Mouse (Mus musculus): Measurements from ENCODE around the gene Naip2. TPM values are rescaled to one million over a fixed set of nuclear protein-coding genes. Genes with fewer than 3 reads are reported as not detected.

The Naip2 gene
- polyA plus RNA-seq, 1 experiment from 2014 or later = 0.11 TPM

- Histone ChIP-seq H3K4me2 (peak within 1 kb of the TSS; percentile 90), H3K36me3 (ENCODE audit: control insufficient read depth, insufficient read depth, low read length) (peaks cover 16% of the 10 kb centered on the region; the same call in 1 of the 2 replicates), H3K4me3 (ENCODE audit: low read depth, low read length) (peak within 1 kb of the TSS; percentile 97), H3K9me3 (replicated peaks; ENCODE audit: control insufficient read depth, low read length) (no peaks in the 10 kb centered on the region), H3K27ac (ENCODE audit: low read depth, low read length) (0 out of 2 replicates have a peak within 1 kb of the TSS, but pooled peaks have one; percentile 35), H3K9ac (ENCODE audit: low read depth, low read length) (peak within 1 kb of the TSS; percentile 88), H3K27me3 (ENCODE audit: control insufficient read depth, insufficient read depth, low read length) (no peaks in the 10 kb centered on the region), H3K4me1 (ENCODE audit: control insufficient read depth, insufficient read depth, low read length) (peaks cover 8% of the 10 kb centered on the region)
- peak; percentile 90 for ATAC-seq (replicated peaks; ENCODE audit: insufficient number of reproducible peaks, low FRiP score, low TSS enrichment)
- WGBS (ENCODE audit: insufficient replicate concordance) = 4% methylated on average over 42 of the region's 42 CpGs
Measured at GRCm38 (mm10) chr13:100124423-100125257, 77.3 kb downstream of the Naip2 start, which contains the start of gene Smn1. TSS of gene Smn1 (plus strand) at chr13:100124852.

- WGBS (ENCODE audit: insufficient replicate concordance) = 90% methylated on average over 3 of the region's 3 CpGs
- Histone ChIP-seq H3K36me3 (ENCODE audit: control insufficient read depth, insufficient read depth, low read length) (peaks cover 14% of the 10 kb centered on the region; the same call in 1 of the 2 replicates), H3K27me3 (ENCODE audit: control insufficient read depth, insufficient read depth, low read length) (no peaks in the 10 kb centered on the region), H3K4me2 (peak overlapping the region; percentile 90), H3K9ac (ENCODE audit: low read depth, low read length) (no peak overlapping the region), H3K4me3 (ENCODE audit: low read depth, low read length) (peak overlapping the region; percentile 97; the same call in 1 of the 2 replicates), H3K27ac (ENCODE audit: low read depth, low read length) (no peak overlapping the region), H3K9me3 (replicated peaks; ENCODE audit: control insufficient read depth, low read length) (no peaks in the 10 kb centered on the region), H3K4me1 (ENCODE audit: control insufficient read depth, insufficient read depth, low read length) (peaks cover 8% of the 10 kb centered on the region)
- no peak for ATAC-seq (replicated peaks; ENCODE audit: insufficient number of reproducible peaks, low FRiP score, low TSS enrichment)
Measured at GRCm38 (mm10) chr13:100123970-100124369, 77.9 kb downstream of the Naip2 start.

- Histone ChIP-seq H3K4me3 (ENCODE audit: low read depth, low read length) (no peak overlapping the region), H3K4me2 (no peak overlapping the region), H3K9ac (ENCODE audit: low read depth, low read length) (no peak overlapping the region), H3K9me3 (replicated peaks; ENCODE audit: control insufficient read depth, low read length) (no peaks in the 10 kb centered on the region), H3K4me1 (ENCODE audit: control insufficient read depth, insufficient read depth, low read length) (no peaks in the 10 kb centered on the region), H3K36me3 (ENCODE audit: control insufficient read depth, insufficient read depth, low read length) (no peaks in the 10 kb centered on the region), H3K27ac (ENCODE audit: low read depth, low read length) (no peak overlapping the region), H3K27me3 (ENCODE audit: control insufficient read depth, insufficient read depth, low read length) (no peaks in the 10 kb centered on the region)
- WGBS (ENCODE audit: insufficient replicate concordance) = 44% methylated on average over 5 of the region's 5 CpGs
- no peak for ATAC-seq (replicated peaks; ENCODE audit: insufficient number of reproducible peaks, low FRiP score, low TSS enrichment)
Measured at GRCm38 (mm10) chr13:100112218-100112972, 89.5 kb downstream of the Naip2 start.

- under 1% methylated on average over 75 of the region's 76 CpGs for WGBS (ENCODE audit: insufficient replicate concordance)
- Histone ChIP-seq H3K9me3 (replicated peaks; ENCODE audit: control insufficient read depth, low read length) (no peaks in the 10 kb centered on the region), H3K9ac (ENCODE audit: low read depth, low read length) (peak within 1 kb of the TSS; percentile 79), H3K27ac (ENCODE audit: low read depth, low read length) (0 out of 2 replicates have a peak within 1 kb of the TSS, but pooled peaks have one; percentile 29), H3K27me3 (ENCODE audit: control insufficient read depth, insufficient read depth, low read length) (no peaks in the 10 kb centered on the region), H3K4me2 (peak within 1 kb of the TSS; percentile 95), H3K4me1 (ENCODE audit: control insufficient read depth, insufficient read depth, low read length) (peaks cover 2% of the 10 kb centered on the region; the same call in 1 of the 2 replicates), H3K4me3 (ENCODE audit: low read depth, low read length) (peak within 1 kb of the TSS; percentile 79), H3K36me3 (ENCODE audit: control insufficient read depth, insufficient read depth, low read length) (no peaks in the 10 kb centered on the region)
- ATAC-seq (replicated peaks; ENCODE audit: insufficient number of reproducible peaks, low FRiP score, low TSS enrichment) = peak; percentile 58
Measured at GRCm38 (mm10) chr13:100107652-100108472, 94.0 kb downstream of the Naip2 start, which contains the start of gene Serf1. TSS of gene Serf1 (plus strand) at chr13:100108012.

GRCm38 (mm10) chr13:100103748-100104254, 98.1 kb downstream of the Naip2 start, which contains the start of gene Bdp1:
TSS of gene Bdp1 (minus strand) at chr13:100104070.
- ATAC-seq (replicated peaks; ENCODE audit: insufficient number of reproducible peaks, low FRiP score, low TSS enrichment) = peak; percentile 74
- peak within 1 kb of the TSS; percentile 88 for H3K27ac ChIP-seq (ENCODE audit: low read depth, low read length)
- WGBS (ENCODE audit: insufficient replicate concordance) = under 1% methylated on average over 40 of the region's 44 CpGs

GRCm38 (mm10) chr13:100103052-100103658, 98.7 kb downstream of the Naip2 start:
- Histone ChIP-seq H3K4me3 (ENCODE audit: low read depth, low read length) (peak overlapping the region; percentile 77), H3K36me3 (ENCODE audit: control insufficient read depth, insufficient read depth, low read length) (no peaks in the 10 kb centered on the region), H3K9me3 (replicated peaks; ENCODE audit: control insufficient read depth, low read length) (no peaks in the 10 kb centered on the region), H3K27ac (ENCODE audit: low read depth, low read length) (peak overlapping the region; percentile 88), H3K9ac (ENCODE audit: low read depth, low read length) (peak overlapping the region; percentile 83), H3K4me1 (ENCODE audit: control insufficient read depth, insufficient read depth, low read length) (peaks cover 13% of the 10 kb centered on the region), H3K4me2 (peak overlapping the region; percentile 80), H3K27me3 (ENCODE audit: control insufficient read depth, insufficient read depth, low read length) (no peaks in the 10 kb centered on the region)
- 5% methylated on average over 15 of the region's 15 CpGs for WGBS (ENCODE audit: insufficient replicate concordance)
- no peak for ATAC-seq (replicated peaks; ENCODE audit: insufficient number of reproducible peaks, low FRiP score, low TSS enrichment)

More at GRCm38 (mm10) chr13:100103748-100104254, 98.1 kb downstream of the Naip2 start, which contains the start of gene Bdp1:
- H3K27me3 ChIP-seq (ENCODE audit: control insufficient read depth, insufficient read depth, low read length) = no peaks in the 10 kb centered on the region
- H3K9me3 ChIP-seq (replicated peaks; ENCODE audit: control insufficient read depth, low read length) = no peaks in the 10 kb centered on the region
- H3K4me3 ChIP-seq (ENCODE audit: low read depth, low read length) = peak within 1 kb of the TSS; percentile 77
- H3K9ac ChIP-seq (ENCODE audit: low read depth, low read length) = peak within 1 kb of the TSS; percentile 83
- no peaks in the 10 kb centered on the region for H3K36me3 ChIP-seq (ENCODE audit: control insufficient read depth, insufficient read depth, low read length)
- H3K4me1 ChIP-seq (ENCODE audit: control insufficient read depth, insufficient read depth, low read length) = peaks cover 13% of the 10 kb centered on the region
- peak within 1 kb of the TSS; percentile 80 for H3K4me2 ChIP-seq

- H3K27me3 ChIP-seq (ENCODE audit: control insufficient read depth, insufficient read depth, low read length) = no peaks in the 10 kb centered on the region
- WGBS (ENCODE audit: insufficient replicate concordance) = 87% methylated on average over 6 of the region's 6 CpGs
- H3K4me2 ChIP-seq = no peak overlapping the region
- peaks cover 13% of the 10 kb centered on the region for H3K4me1 ChIP-seq (ENCODE audit: control insufficient read depth, insufficient read depth, low read length)
- H3K36me3 ChIP-seq (ENCODE audit: control insufficient read depth, insufficient read depth, low read length) = peaks cover 29% of the 10 kb centered on the region
- no peak overlapping the region for H3K9ac ChIP-seq (ENCODE audit: low read depth, low read length)
- H3K4me3 ChIP-seq (ENCODE audit: low read depth, low read length) = no peak overlapping the region
- no peak overlapping the region for H3K27ac ChIP-seq (ENCODE audit: low read depth, low read length)
- H3K9me3 ChIP-seq (replicated peaks; ENCODE audit: control insufficient read depth, low read length) = no peaks in the 10 kb centered on the region
- ATAC-seq (replicated peaks; ENCODE audit: insufficient number of reproducible peaks, low FRiP score, low TSS enrichment) = no peak
Measured at GRCm38 (mm10) chr13:100098808-100099207, 103.1 kb downstream of the Naip2 start.

Measured in heart, embryonic 11.5 days (tissue).